Mouse (Mus musculus): ENCODE results near the gene Rasd2. TPM values are rescaled to one million over a fixed set of nuclear protein-coding genes. Genes with fewer than 3 reads are reported as not detected.

Rasd2 gene
- polyA plus RNA-seq, 1 experiment from 2014 or later, result 1.5 TPM

DNA sequence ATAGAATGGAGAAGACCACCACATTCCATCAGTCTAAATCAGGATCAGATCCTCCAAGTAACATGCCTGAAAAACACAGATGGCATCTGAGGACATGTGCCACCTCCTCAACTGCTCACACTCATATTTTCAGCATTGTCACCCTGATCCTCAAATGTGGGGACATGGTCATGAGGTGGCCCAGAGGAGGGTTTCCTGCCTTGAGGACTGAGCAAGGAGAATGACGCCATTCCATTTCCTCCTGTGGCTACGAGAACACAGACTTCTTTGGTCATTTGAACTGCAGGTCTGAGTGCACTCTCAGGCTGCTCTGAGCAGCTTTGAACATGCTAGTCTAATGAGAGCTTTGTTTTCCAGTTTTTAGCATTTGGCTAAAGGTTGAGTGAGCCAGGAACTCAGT is 10.3 kb upstream of the Rasd2 start:
- 72% methylated on average over 2 of the region's 2 CpGs for WGBS
- Histone ChIP-seq H3K27me3 (replicated peaks) (no peaks in the 10 kb centered on the region; the same call in 1 of the 2 replicates), H3K9ac (no peak overlapping the region), H3K36me3 (no peaks in the 10 kb centered on the region), H3K27ac (no peak overlapping the region), H3K9me3 (no peaks in the 10 kb centered on the region), H3K4me1 (replicated peaks) (no peaks in the 10 kb centered on the region), H3K4me3 (replicated peaks) (no peak overlapping the region), H3K4me2 (replicated peaks) (no peak overlapping the region)
- no peak for ATAC-seq

- Histone ChIP-seq H3K9me3 (no peaks in the 10 kb centered on the region), H3K27me3 (replicated peaks) (no peaks in the 10 kb centered on the region; the same call in 1 of the 2 replicates), H3K4me1 (replicated peaks) (no peaks in the 10 kb centered on the region), H3K27ac (no peak overlapping the region), H3K36me3 (no peaks in the 10 kb centered on the region), H3K9ac (no peak overlapping the region), H3K4me3 (replicated peaks) (no peak overlapping the region), H3K4me2 (replicated peaks) (no peak overlapping the region)
- no peak for ATAC-seq
- 86% methylated on average over 13 of the region's 13 CpGs for WGBS
Measured at GRCm38 (mm10) chr8:75204190-75204868, 9.4 kb upstream of the Rasd2 start.

DNA sequence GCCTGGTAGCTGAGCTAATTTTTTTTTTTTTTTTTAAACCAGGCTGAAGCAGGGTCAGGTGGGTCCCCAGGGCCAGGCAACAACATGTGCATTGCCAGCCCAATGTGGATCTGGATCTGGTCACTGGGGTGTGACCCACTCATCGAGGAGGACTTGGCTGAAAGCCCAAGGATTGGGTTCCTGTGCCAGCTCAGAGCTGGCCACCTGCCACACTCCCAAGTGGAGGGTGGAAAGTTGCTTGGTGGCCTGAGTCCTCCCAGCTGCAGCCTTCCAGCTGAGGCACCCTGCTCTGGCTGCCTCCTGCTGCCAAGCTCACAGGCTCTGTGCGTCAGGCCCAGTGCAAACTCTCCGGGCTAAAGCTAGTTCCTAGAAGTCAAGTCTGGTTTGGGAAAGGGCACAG is 2.3 kb upstream of the Rasd2 start:
- no peaks in the 10 kb centered on the region for H3K9me3 ChIP-seq
- WGBS, result 59% methylated on average over 3 of the region's 3 CpGs
- H3K4me3 ChIP-seq (replicated peaks), result no peak overlapping the region
- no peak overlapping the region for H3K9ac ChIP-seq
- H3K27ac ChIP-seq, result no peak overlapping the region
- H3K27me3 ChIP-seq (replicated peaks), result peaks cover 32% of the 10 kb centered on the region
- peaks cover 14% of the 10 kb centered on the region for H3K4me1 ChIP-seq (replicated peaks)
- H3K36me3 ChIP-seq, result no peaks in the 10 kb centered on the region
- no peak overlapping the region for H3K4me2 ChIP-seq (replicated peaks)
- ATAC-seq, result no peak

DNA sequence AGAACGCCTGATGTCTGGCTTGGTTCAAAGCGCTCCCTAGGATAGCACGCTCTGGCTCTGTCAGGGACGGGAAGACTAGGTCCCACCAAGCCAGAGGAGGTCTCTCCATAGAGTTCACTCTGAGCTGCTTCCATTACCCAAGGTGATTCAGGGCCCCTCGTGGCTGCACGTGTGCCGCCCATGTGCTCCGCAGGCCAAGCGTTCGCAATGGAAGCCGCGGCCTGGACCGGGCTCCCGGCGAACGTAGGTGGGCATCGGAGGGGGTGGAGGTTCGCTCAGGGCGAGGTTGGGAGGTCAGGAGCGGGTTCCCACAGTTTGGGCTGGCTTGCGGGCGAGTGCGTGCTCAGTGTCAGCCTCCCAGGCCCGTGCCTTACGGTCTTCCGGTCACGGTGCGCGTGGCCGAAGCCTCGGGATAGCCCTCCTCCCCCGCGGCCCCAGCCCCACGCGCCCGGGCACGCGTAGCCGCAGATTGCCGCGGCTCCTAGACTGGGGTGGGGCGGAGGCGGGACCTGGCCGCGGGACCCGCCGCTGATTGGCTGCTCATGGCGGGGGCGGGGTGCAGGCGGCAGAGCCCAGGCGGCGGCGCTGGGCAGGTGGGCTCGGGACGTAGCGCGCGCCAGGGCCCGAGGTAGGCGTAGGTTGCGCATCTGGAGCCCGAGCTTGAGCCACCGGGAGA is 975 bp upstream of the Rasd2 start:
- WGBS, result 1% methylated on average over 62 of the region's 63 CpGs
- Histone ChIP-seq H3K4me1 (replicated peaks) (peaks cover 14% of the 10 kb centered on the region), H3K4me3 (replicated peaks) (peak overlapping the region; percentile 58), H3K9ac (peak overlapping the region; percentile 51), H3K36me3 (no peaks in the 10 kb centered on the region), H3K27ac (no peak overlapping the region), H3K27me3 (replicated peaks) (peaks cover 32% of the 10 kb centered on the region), H3K9me3 (no peaks in the 10 kb centered on the region), H3K4me2 (replicated peaks) (peak overlapping the region; percentile 94)
- ATAC-seq, result peak; percentile 93

- peaks cover 32% of the 10 kb centered on the region for H3K27me3 ChIP-seq (replicated peaks)
- no peaks in the 10 kb centered on the region for H3K36me3 ChIP-seq
- no peak overlapping the region for H3K27ac ChIP-seq
- H3K9me3 ChIP-seq, result no peaks in the 10 kb centered on the region
- H3K9ac ChIP-seq, result peak overlapping the region; percentile 51
- WGBS, result under 1% methylated on average over 36 of the region's 36 CpGs
- peaks cover 14% of the 10 kb centered on the region for H3K4me1 ChIP-seq (replicated peaks)
- peak; percentile 54 for ATAC-seq
- H3K4me3 ChIP-seq (replicated peaks), result peak overlapping the region; percentile 58
- peak overlapping the region; percentile 94 for H3K4me2 ChIP-seq (replicated peaks)
Measured at GRCm38 (mm10) chr8:75213307-75213651, 465 bp upstream of the Rasd2 start.

GRCm38 (mm10) chr8:75215046-75215445 is 1.3 kb downstream of the Rasd2 start:
- Histone ChIP-seq H3K4me1 (replicated peaks) (peaks cover 14% of the 10 kb centered on the region), H3K27ac (no peak overlapping the region), H3K9me3 (no peaks in the 10 kb centered on the region), H3K27me3 (replicated peaks) (peaks cover 32% of the 10 kb centered on the region), H3K4me2 (replicated peaks) (0 out of 2 replicates have a peak overlapping the region, but pooled peaks have one; percentile 94), H3K36me3 (no peaks in the 10 kb centered on the region), H3K9ac (no peak overlapping the region), H3K4me3 (replicated peaks) (no peak overlapping the region)
- 55% methylated on average over 1 of the region's 1 CpGs for WGBS
- ATAC-seq, result no peak

DNA sequence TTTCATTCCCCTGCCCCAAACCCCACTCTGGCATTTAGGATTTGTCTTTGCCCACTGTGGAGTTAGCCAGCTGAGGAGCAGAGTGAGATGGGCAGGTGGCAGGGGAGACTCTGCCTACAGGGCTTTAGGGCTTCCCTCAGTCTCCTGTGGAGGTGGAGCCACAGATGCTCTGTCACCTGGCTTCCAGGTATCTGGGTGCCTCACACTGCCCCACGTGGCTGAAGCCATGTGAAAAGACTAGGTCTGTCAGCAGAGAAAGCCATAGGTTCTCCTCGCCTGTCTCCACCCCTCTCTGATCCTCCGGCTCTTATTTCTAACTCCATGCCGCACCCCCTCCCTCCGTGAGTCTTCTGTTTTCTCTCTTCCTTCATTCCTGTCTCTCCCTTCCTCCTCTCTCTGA is 2.2 kb downstream of the Rasd2 start:
- Histone ChIP-seq H3K27me3 (replicated peaks) (peaks cover 32% of the 10 kb centered on the region), H3K9ac (no peak overlapping the region), H3K4me1 (replicated peaks) (peaks cover 14% of the 10 kb centered on the region), H3K36me3 (no peaks in the 10 kb centered on the region), H3K27ac (no peak overlapping the region), H3K9me3 (no peaks in the 10 kb centered on the region), H3K4me3 (replicated peaks) (no peak overlapping the region), H3K4me2 (replicated peaks) (no peak overlapping the region)
- peak; percentile 52 for ATAC-seq
- WGBS, result 14% methylated on average over 5 of the region's 5 CpGs

DNA sequence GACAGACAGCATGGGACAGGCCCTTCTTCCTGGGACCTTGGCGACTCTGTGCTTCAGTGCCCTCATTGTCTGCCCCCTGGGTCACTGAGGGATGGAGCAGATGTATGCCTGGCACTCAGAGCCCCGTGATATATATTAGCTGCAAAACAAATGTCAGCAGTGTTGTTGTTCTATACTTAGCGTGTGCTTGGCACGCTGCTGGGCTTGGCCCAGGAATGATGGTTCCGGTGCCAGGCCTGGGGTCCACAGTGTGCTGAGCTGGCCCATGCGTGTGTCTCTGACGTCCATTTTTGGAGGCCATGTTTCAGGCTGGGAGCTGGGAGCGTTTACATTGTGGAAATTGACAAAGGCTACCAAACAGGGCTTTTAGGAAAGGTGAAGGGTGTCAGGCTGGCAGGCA is 3.1 kb downstream of the Rasd2 start:
- no peak for ATAC-seq

GRCm38 (mm10) chr8:75217969-75218368 is 4.2 kb downstream of the Rasd2 start:
- Histone ChIP-seq H3K27me3 (replicated peaks) (peaks cover 32% of the 10 kb centered on the region), H3K27ac (no peak overlapping the region), H3K4me2 (replicated peaks) (no peak overlapping the region), H3K9ac (no peak overlapping the region), H3K9me3 (no peaks in the 10 kb centered on the region), H3K4me1 (replicated peaks) (peaks cover 7% of the 10 kb centered on the region), H3K4me3 (replicated peaks) (no peak overlapping the region), H3K36me3 (no peaks in the 10 kb centered on the region)
- peak; percentile 11; the same call in 1 of the 2 replicates for ATAC-seq
- 11% methylated on average over 4 of the region's 4 CpGs for WGBS

More for the DNA sequence above, 3.1 kb downstream of the Rasd2 start:
- no peak overlapping the region for H3K4me3 ChIP-seq (replicated peaks)
- no peak overlapping the region for H3K27ac ChIP-seq
- 86% methylated on average over 8 of the region's 8 CpGs for WGBS
- no peak overlapping the region for H3K9ac ChIP-seq
- peaks cover 14% of the 10 kb centered on the region for H3K4me1 ChIP-seq (replicated peaks)
- H3K27me3 ChIP-seq (replicated peaks), result peaks cover 32% of the 10 kb centered on the region
- H3K9me3 ChIP-seq, result no peaks in the 10 kb centered on the region
- no peaks in the 10 kb centered on the region for H3K36me3 ChIP-seq
- no peak overlapping the region for H3K4me2 ChIP-seq (replicated peaks)

DNA sequence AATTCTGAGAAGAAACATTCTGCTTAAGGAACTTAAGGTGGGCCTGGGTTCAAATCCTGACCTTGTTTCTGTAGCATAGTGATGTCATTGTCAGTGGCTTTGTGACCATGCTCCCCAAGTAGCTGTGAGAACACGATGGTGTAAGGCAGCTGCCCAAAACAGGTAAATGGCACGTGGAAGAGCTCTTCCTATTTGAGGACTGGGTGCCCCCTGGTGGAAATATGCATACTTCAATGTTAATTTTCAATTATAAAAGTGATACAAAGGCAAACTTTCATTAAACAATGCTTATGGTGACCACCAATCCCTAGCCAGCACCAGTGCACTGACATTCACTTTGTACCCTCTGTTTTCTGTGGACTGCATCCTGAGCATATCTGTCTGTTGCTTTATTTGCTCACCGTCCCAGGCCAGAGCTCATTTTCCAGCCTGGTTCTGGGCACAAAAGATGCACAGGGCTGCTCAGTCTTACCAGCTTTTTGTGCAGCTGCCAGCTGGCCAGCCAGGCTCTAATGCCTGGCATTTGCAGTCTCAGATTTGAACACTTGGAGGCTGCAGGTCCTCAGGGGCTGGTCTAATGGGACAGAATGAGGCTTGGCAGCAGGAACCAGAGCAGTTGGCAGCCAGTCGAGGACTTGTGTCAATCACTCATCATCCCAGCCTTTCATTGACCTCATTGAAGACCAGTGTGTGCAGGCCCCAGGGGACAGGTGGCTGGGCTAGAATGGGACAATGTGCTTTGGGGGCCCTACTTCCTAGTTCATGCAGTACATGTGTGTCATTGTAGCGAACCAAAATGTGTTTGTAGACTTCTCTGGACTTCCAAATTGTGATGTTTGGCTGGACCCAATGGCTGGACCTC is 6.4 kb downstream of the Rasd2 start:
- ATAC-seq, result no peak
- Histone ChIP-seq H3K9ac (no peak overlapping the region), H3K4me2 (replicated peaks) (no peak overlapping the region), H3K4me3 (replicated peaks) (no peak overlapping the region), H3K27me3 (replicated peaks) (peaks cover 14% of the 10 kb centered on the region), H3K27ac (no peak overlapping the region), H3K4me1 (replicated peaks) (no peaks in the 10 kb centered on the region), H3K9me3 (no peaks in the 10 kb centered on the region), H3K36me3 (no peaks in the 10 kb centered on the region)
- WGBS, result 58% methylated on average over 5 of the region's 5 CpGs

DNA sequence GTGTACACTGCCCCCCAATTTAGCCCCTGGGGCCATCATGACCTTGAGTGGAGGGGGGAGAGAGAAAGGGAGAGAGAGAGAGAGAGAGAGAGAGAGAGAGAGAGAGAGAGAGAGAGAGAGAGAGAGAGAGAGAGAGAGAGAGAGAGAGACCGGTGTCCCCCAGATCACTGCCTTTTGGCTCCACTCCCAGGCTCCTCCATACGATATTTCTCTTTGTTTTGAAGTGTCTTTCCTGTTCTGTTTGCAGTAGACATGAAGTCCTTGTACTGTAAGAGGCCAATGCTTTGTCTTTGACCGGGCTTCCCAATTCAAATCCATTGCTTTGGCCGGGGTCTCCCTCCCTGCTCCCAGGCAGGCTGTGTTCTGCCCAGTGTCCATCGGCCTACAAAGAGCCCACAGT is 8.9 kb downstream of the Rasd2 start:
- Histone ChIP-seq H3K4me3 (replicated peaks) (no peak overlapping the region), H3K9ac (no peak overlapping the region), H3K9me3 (no peaks in the 10 kb centered on the region), H3K27ac (no peak overlapping the region), H3K36me3 (no peaks in the 10 kb centered on the region), H3K4me1 (replicated peaks) (no peaks in the 10 kb centered on the region), H3K4me2 (replicated peaks) (no peak overlapping the region), H3K27me3 (replicated peaks) (no peaks in the 10 kb centered on the region)
- no peak for ATAC-seq
- WGBS, result 55% methylated on average over 5 of the region's 5 CpGs

- ATAC-seq, result no peak
- H3K36me3 ChIP-seq, result no peaks in the 10 kb centered on the region
- H3K27ac ChIP-seq, result no peak overlapping the region
Measured at GRCm38 (mm10) chr8:75226773-75227172, 13.0 kb downstream of the Rasd2 start.

More at GRCm38 (mm10) chr8:75226773-75227172, 13.0 kb downstream of the Rasd2 start:
- Histone ChIP-seq H3K4me3 (replicated peaks) (no peak overlapping the region), H3K4me2 (replicated peaks) (no peak overlapping the region), H3K9me3 (no peaks in the 10 kb centered on the region), H3K9ac (no peak overlapping the region), H3K27me3 (replicated peaks) (no peaks in the 10 kb centered on the region), H3K4me1 (replicated peaks) (no peaks in the 10 kb centered on the region)
- 89% methylated on average over 2 of the region's 2 CpGs for WGBS
